Mouse (Mus musculus) cortical plate, adult 2 months (tissue): ENCODE measurements at regions not wholly inside any gene's neighbourhood (a gene's known extent, or its start where the extent isn't known, plus 50 kb on each side); places are given as distances from the start of the nearest gene placed in this dataset.

Experiments
- CTCF ChIP-seq: fragments of 200-500 bp; IDR thresholded peaks from 2 replicates; pipeline ENCODE4 v1.5.1; 2011; ENCODE audit warnings: mild to moderate bottlenecking, control low read depth, low read length; ENCODE audit not compliant: insufficient read depth; ENCODE audit errors: extremely low read depth
- POLR2A ChIP-seq: fragments of 200-500 bp; IDR thresholded peaks from 2 replicates; pipeline ENCODE4 v1.6.1; 2011; ENCODE audit warnings: mild to moderate bottlenecking, low read length, control low read depth; ENCODE audit not compliant: insufficient read depth; ENCODE audit errors: extremely low read depth

DNA sequence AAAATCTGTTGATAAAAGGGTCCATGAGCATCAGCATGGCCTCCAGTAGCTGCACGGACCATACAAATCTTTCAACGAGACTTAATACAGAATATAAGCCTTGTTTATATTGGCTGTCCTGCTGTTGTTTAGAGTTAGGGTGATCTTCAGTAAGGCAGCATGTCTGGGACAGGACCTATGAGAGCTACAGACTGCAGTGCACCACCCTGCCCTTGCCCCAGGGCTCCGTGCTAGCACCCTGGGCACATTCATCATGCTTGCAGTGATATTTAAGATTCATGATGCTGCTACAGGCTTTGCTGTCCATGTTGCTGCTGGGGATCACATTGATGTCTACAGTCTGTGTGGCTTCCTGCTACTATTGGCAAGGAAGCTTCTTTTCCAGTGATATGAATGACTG lies 288.8 kb upstream of the Tyrp1 start:
- TF ChIP-seq POLR2A (no peak), CTCF (no peak)
